Mouse (Mus musculus) frontal cortex, postnatal 10 days (tissue): ENCODE data around the gene Hjurp.
A peak's percentile ranks its signal among the peaks of the same experiment; 100 is the strongest.

Experiments used
- DNase-seq, 2 experiments: peaks; one replicate each; pipeline ENCODE4 v3.0.0; 2022; ENCODE audit warnings: low spot score in 2 of 2, mixed read lengths in 1 of 2

Hjurp gene

GRCm38 (mm10) chr1:88279111-88280005 lies 1.9 kb upstream of the Hjurp start:
- no peak for DNase-seq

GRCm38 (mm10) chr1:88277818-88278511 lies 532 bp upstream of the Hjurp start:
- DNase-seq, result no peak

- no peak for DNase-seq
Measured at GRCm38 (mm10) chr1:88276524-88277097, 822 bp downstream of the Hjurp start.

- peak in 1 of 2 experiments; percentile 17 for DNase-seq
Measured at GRCm38 (mm10) chr1:88275698-88276523, 1.5 kb downstream of the Hjurp start.

GRCm38 (mm10) chr1:88275078-88275680 lies 2.3 kb downstream of the Hjurp start:
- DNase-seq, result no peak

- peak in 1 of 2 experiments; percentile 12 for DNase-seq
Measured at GRCm38 (mm10) chr1:88274371-88275077, 2.9 kb downstream of the Hjurp start.

- peak in 1 of 2 experiments; percentile 3 for DNase-seq
Measured at GRCm38 (mm10) chr1:88273832-88274231, 3.6 kb downstream of the Hjurp start.

- peak; percentile 7 to 11 for DNase-seq
Measured at GRCm38 (mm10) chr1:88273326-88273725, 4.1 kb downstream of the Hjurp start.

GRCm38 (mm10) chr1:88272851-88273250 lies 4.6 kb downstream of the Hjurp start:
- DNase-seq, result no peak

GRCm38 (mm10) chr1:88269539-88270309 lies 7.7 kb downstream of the Hjurp start:
- no peak for DNase-seq

GRCm38 (mm10) chr1:88268070-88268469 lies 9.4 kb downstream of the Hjurp start:
- no peak for DNase-seq

- no peak for DNase-seq
Measured at GRCm38 (mm10) chr1:88267489-88267888, 9.9 kb downstream of the Hjurp start.

GRCm38 (mm10) chr1:88266123-88266522 lies 11.3 kb downstream of the Hjurp start:
- no peak for DNase-seq

- no peak for DNase-seq
Measured at GRCm38 (mm10) chr1:88264869-88265240, 12.6 kb downstream of the Hjurp start.

GRCm38 (mm10) chr1:88264237-88264868 lies 13.1 kb downstream of the Hjurp start:
- DNase-seq, result no peak

GRCm38 (mm10) chr1:88263778-88264177 lies 13.7 kb downstream of the Hjurp start:
- no peak for DNase-seq

- no peak for DNase-seq
Measured at GRCm38 (mm10) chr1:88262961-88263360, 14.5 kb downstream of the Hjurp start.

GRCm38 (mm10) chr1:88262255-88262654 lies 15.2 kb downstream of the Hjurp start:
- no peak for DNase-seq

- no peak for DNase-seq
Measured at GRCm38 (mm10) chr1:88261706-88262105, 15.7 kb downstream of the Hjurp start.
